Mouse (Mus musculus) heart, embryonic 11.5 days (tissue): ENCODE measurements at regions not wholly inside any gene's neighbourhood (a gene's known extent, or its start where the extent isn't known, plus 50 kb on each side); places are given as distances from the start of the nearest gene placed in this dataset. TPM values are rescaled to one million over a fixed set of nuclear protein-coding genes. Genes with fewer than 3 reads are reported as not detected.

Source experiments
- ATAC-seq: fragments of 200-750 bp; cut with Nextera tagmentation; replicated peaks from 2 replicates; pipeline ENCODE4 v1.8.0; 2017; ENCODE audit warnings: moderate library complexity; ENCODE audit not compliant: insufficient number of reproducible peaks, low FRiP score, low TSS enrichment
- H3K27ac ChIP-seq: fragments of 300-500 bp; sonication (generic); 2 replicates; pipeline ENCODE4 v1.5.1; 2014; ENCODE audit warnings: mild to moderate bottlenecking, low read depth, low read length
- H3K27me3 ChIP-seq: fragments of 300-500 bp; sonication (generic); 2 replicates; pipeline ENCODE4 v1.6.1; 2014; ENCODE audit warnings: mild to moderate bottlenecking, low read length, mixed read lengths; ENCODE audit not compliant: control insufficient read depth, insufficient read depth
- H3K36me3 ChIP-seq: fragments of 300-500 bp; sonication (generic); 2 replicates; pipeline ENCODE4 v1.6.1; 2014; ENCODE audit warnings: mild to moderate bottlenecking, low read length, moderate library complexity, mixed read lengths; ENCODE audit not compliant: control insufficient read depth, insufficient read depth
- H3K4me1 ChIP-seq: fragments of 300-500 bp; sonication (generic); 2 replicates; pipeline ENCODE4 v1.6.1; 2014; ENCODE audit warnings: low read length; ENCODE audit not compliant: control insufficient read depth, insufficient read depth
- H3K4me2 ChIP-seq: fragments of 300-500 bp; sonication (generic); 2 replicates; pipeline ENCODE4 v1.6.1; 2014; ENCODE audit warnings: mild to moderate bottlenecking, moderate library complexity
- H3K4me3 ChIP-seq: fragments of 300-500 bp; sonication (generic); 2 replicates; pipeline ENCODE4 v1.5.1; 2014; ENCODE audit warnings: low read depth, low read length
- H3K9ac ChIP-seq: fragments of 300-500 bp; sonication (generic); 2 replicates; pipeline ENCODE4 v1.6.1; 2014; ENCODE audit warnings: mild to moderate bottlenecking, low read depth, low read length, moderate library complexity
- H3K9me3 ChIP-seq: fragments of 300-500 bp; sonication (generic); replicated peaks from 2 replicates; pipeline ENCODE4 v1.6.1; 2016; ENCODE audit warnings: low read length; ENCODE audit not compliant: control insufficient read depth
- WGBS: fragments of 180-500 bp; shearing (Covaris S2); extraction: QIAGEN DNeasy Blood & Tissue Kit; methylation state at CpG from one replicate; pipeline ENCODE4 v1.1.7; 2014; ENCODE audit not compliant: insufficient replicate concordance; 5-methylcytosine and 5-hydroxymethylcytosine counted together
- microRNA-seq: library from miRNA; unstranded; fragments of <30 nt; microRNA quantifications from one replicate; pipeline ENCODE4, GENCODE M21; 2016; ENCODE audit warnings: borderline number of aligned reads

GRCm38 (mm10) chr7:36585014-36585413 is 112.9 kb upstream of the Tshz3 start:
- Histone ChIP-seq H3K27me3 (no peaks in the 10 kb centered on the region), H3K27ac (no peak overlapping the region), H3K9me3 (0 out of 2 replicates have a peak, but pooled peaks cover 2% of the 10 kb centered on the region), H3K9ac (no peak overlapping the region), H3K4me2 (no peak overlapping the region), H3K36me3 (no peaks in the 10 kb centered on the region), H3K4me1 (no peaks in the 10 kb centered on the region), H3K4me3 (no peak overlapping the region)
- WGBS, result 65% methylated on average over 1 of the region's 1 CpGs
- no peak for ATAC-seq

GRCm38 (mm10) chr7:36591496-36591895 is 106.4 kb upstream of the Tshz3 start:
- Histone ChIP-seq H3K9me3 (no peaks in the 10 kb centered on the region), H3K27me3 (no peaks in the 10 kb centered on the region), H3K4me2 (no peak overlapping the region), H3K4me1 (no peaks in the 10 kb centered on the region), H3K4me3 (no peak overlapping the region), H3K27ac (no peak overlapping the region), H3K36me3 (no peaks in the 10 kb centered on the region), H3K9ac (no peak overlapping the region)
- WGBS, result 75% methylated on average over 1 of the region's 1 CpGs
- no peak for ATAC-seq

- no peaks in the 10 kb centered on the region for H3K27me3 ChIP-seq
- no peaks in the 10 kb centered on the region for H3K36me3 ChIP-seq
- H3K27ac ChIP-seq, result no peak overlapping the region
- no peak for ATAC-seq
- H3K4me1 ChIP-seq, result no peaks in the 10 kb centered on the region
- no peaks in the 10 kb centered on the region; the same call in 1 of the 2 replicates for H3K9me3 ChIP-seq
- H3K9ac ChIP-seq, result no peak overlapping the region
- 73% methylated on average over 3 of the region's 3 CpGs for WGBS
- H3K4me2 ChIP-seq, result no peak overlapping the region
- no peak overlapping the region for H3K4me3 ChIP-seq
These were observed 101.2 kb upstream of the Tshz3 start for GRCm38 (mm10) chr7:36596630-36597301.

- no peak overlapping the region for H3K4me2 ChIP-seq
- H3K27ac ChIP-seq, result no peak overlapping the region
- H3K36me3 ChIP-seq, result no peaks in the 10 kb centered on the region
- H3K27me3 ChIP-seq, result no peaks in the 10 kb centered on the region
- H3K4me1 ChIP-seq, result no peaks in the 10 kb centered on the region
- 77% methylated on average over 18 of the region's 18 CpGs for WGBS
- ATAC-seq, result no peak
- H3K4me3 ChIP-seq, result no peak overlapping the region
- no peaks in the 10 kb centered on the region for H3K9me3 ChIP-seq
- H3K9ac ChIP-seq, result no peak overlapping the region
These were observed 92.8 kb upstream of the Tshz3 start for GRCm38 (mm10) chr7:36605026-36605698.

GRCm38 (mm10) chr7:36620256-36620655 is 77.7 kb upstream of the Tshz3 start:
- 63% methylated on average over 6 of the region's 6 CpGs for WGBS
- no peak overlapping the region for H3K9ac ChIP-seq
- no peak overlapping the region for H3K4me2 ChIP-seq
- H3K27ac ChIP-seq, result no peak overlapping the region
- no peak for ATAC-seq
- H3K4me1 ChIP-seq, result no peaks in the 10 kb centered on the region
- no peaks in the 10 kb centered on the region for H3K36me3 ChIP-seq
- H3K9me3 ChIP-seq, result peaks cover 3% of the 10 kb centered on the region; the same call in 1 of the 2 replicates
- H3K4me3 ChIP-seq, result no peak overlapping the region
- H3K27me3 ChIP-seq, result no peaks in the 10 kb centered on the region

DNA sequence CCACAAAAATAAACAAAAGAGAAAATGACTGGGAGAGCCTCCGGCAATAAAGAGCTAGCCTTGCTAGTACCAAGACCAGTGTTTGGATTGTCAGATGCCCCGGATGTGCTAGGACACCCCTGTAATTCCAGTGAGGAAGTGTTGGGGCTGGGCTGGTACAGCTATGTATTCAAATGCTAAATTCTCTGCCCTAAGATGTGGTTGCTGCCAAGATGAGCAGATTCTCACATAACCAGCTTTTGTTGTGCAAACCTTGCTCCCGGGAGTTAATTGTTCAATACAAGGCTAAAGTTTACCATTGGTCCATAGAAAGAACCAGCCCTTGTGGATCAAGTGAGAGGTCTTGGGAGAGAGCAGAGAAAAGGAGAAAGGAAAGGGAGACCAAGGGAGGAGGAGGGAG is 53.7 kb upstream of the Tshz3 start:
- Histone ChIP-seq H3K9me3 (no peaks in the 10 kb centered on the region), H3K4me3 (no peak overlapping the region), H3K36me3 (no peaks in the 10 kb centered on the region), H3K27me3 (no peaks in the 10 kb centered on the region), H3K4me1 (no peaks in the 10 kb centered on the region), H3K9ac (no peak overlapping the region), H3K4me2 (no peak overlapping the region), H3K27ac (no peak overlapping the region)
- 58% methylated on average over 3 of the region's 3 CpGs for WGBS
- ATAC-seq, result no peak

Small RNA genes lying in the stretch of these regions (microRNA-seq; reads per million reads assigned to microRNA genes)
- not detected for gene Gm25247
